Mouse (Mus musculus) liver, embryonic 13.5 days (tissue): ENCODE data around the gene Lpp. TPM values are rescaled to one million over a fixed set of nuclear protein-coding genes. Genes with fewer than 3 reads are reported as not detected.

Experiments
- ATAC-seq: fragments of 200-750 bp; cut with Nextera tagmentation; 2 replicates; pipeline ENCODE4 v1.8.0; 2017; ENCODE audit warnings: low read depth, mild to moderate bottlenecking, moderate number of reproducible peaks, moderate library complexity
- DNase-seq: peaks from one replicate; pipeline ENCODE4 v3.0.0; 2022
- H3K27ac ChIP-seq: fragments of 300-500 bp; sonication (generic); 2 replicates; pipeline ENCODE4 v1.5.1; 2015; ENCODE audit warnings: moderate library complexity, mild to moderate bottlenecking, inconsistent platforms
- H3K27me3 ChIP-seq: fragments of 300-500 bp; sonication (generic); 2 replicates; pipeline ENCODE4 v1.6.1; 2015; ENCODE audit warnings: mild to moderate bottlenecking, inconsistent platforms
- H3K36me3 ChIP-seq: fragments of 300-500 bp; sonication (generic); 2 replicates; pipeline ENCODE4 v1.6.1; 2015; ENCODE audit warnings: mild to moderate bottlenecking, inconsistent platforms
- H3K4me1 ChIP-seq: fragments of 300-500 bp; sonication (generic); replicated peaks from 2 replicates; pipeline ENCODE4 v1.6.1; 2015; ENCODE audit warnings: inconsistent platforms
- H3K4me2 ChIP-seq: fragments of 300-500 bp; sonication (generic); 2 replicates; pipeline ENCODE4 v1.6.1; 2015; ENCODE audit warnings: inconsistent platforms, mild to moderate bottlenecking, moderate library complexity
- H3K4me3 ChIP-seq: fragments of 300-500 bp; sonication (generic); replicated peaks from 2 replicates; pipeline ENCODE4 v1.5.1; 2015; ENCODE audit warnings: mild to moderate bottlenecking, inconsistent platforms
- H3K9ac ChIP-seq: fragments of 300-500 bp; sonication (generic); 2 replicates; pipeline ENCODE4 v1.6.1; 2015; ENCODE audit warnings: mild to moderate bottlenecking, inconsistent platforms
- H3K9me3 ChIP-seq: fragments of 300-500 bp; sonication (generic); replicated peaks from 2 replicates; pipeline ENCODE4 v1.6.1; 2016; ENCODE audit warnings: inconsistent platforms
- WGBS: fragments of 180-500 bp; shearing (Covaris S2); methylation state at CpG from one replicate; pipeline ENCODE4 v1.1.7; 2015; ENCODE audit not compliant: insufficient replicate concordance; 5-methylcytosine and 5-hydroxymethylcytosine counted together
- polyA plus RNA-seq: library from polyadenylated mRNA; unstranded; fragments of >200 nt; fragmentation: Nextera tagmentation; extraction: Ambion mirVana; gene quantifications from 2 replicates; pipeline ENCODE4 v1.2.1, GENCODE M21; 2015

Lpp gene
- polyA plus RNA-seq, 1 experiment from 2014 or later = 6.1 TPM

- no peaks in the 10 kb centered on the region for H3K4me1 ChIP-seq
These were observed 112.9 kb downstream of the Lpp start for GRCm38 (mm10) chr16:24506237-24506636.

GRCm38 (mm10) chr16:24506740-24507139, 113.4 kb downstream of the Lpp start:
- H3K4me2 ChIP-seq = no peak overlapping the region
- H3K27ac ChIP-seq = no peak overlapping the region
- no peak for DNase-seq
- WGBS = 38% methylated on average over 4 of the region's 4 CpGs
- no peak overlapping the region for H3K9ac ChIP-seq
- H3K9me3 ChIP-seq = no peaks in the 10 kb centered on the region
- no peak overlapping the region for H3K4me3 ChIP-seq
- no peaks in the 10 kb centered on the region for H3K4me1 ChIP-seq
- no peak for ATAC-seq
- no peaks in the 10 kb centered on the region for H3K36me3 ChIP-seq
- no peaks in the 10 kb centered on the region for H3K27me3 ChIP-seq

More at GRCm38 (mm10) chr16:24506237-24506636, 112.9 kb downstream of the Lpp start:
- Histone ChIP-seq H3K36me3 (no peaks in the 10 kb centered on the region), H3K4me3 (no peak overlapping the region), H3K9ac (no peak overlapping the region), H3K27ac (no peak overlapping the region), H3K9me3 (no peaks in the 10 kb centered on the region), H3K4me2 (no peak overlapping the region), H3K27me3 (no peaks in the 10 kb centered on the region)
- DNase-seq (no peak), ATAC-seq (no peak)
- WGBS = 72% methylated on average over 2 of the region's 2 CpGs

- H3K9me3 ChIP-seq = no peaks in the 10 kb centered on the region
- 69% methylated on average over 5 of the region's 5 CpGs for WGBS
- no peak overlapping the region for H3K4me2 ChIP-seq
- H3K36me3 ChIP-seq = no peaks in the 10 kb centered on the region
- no peak overlapping the region for H3K9ac ChIP-seq
- no peaks in the 10 kb centered on the region for H3K4me1 ChIP-seq
- H3K27me3 ChIP-seq = no peaks in the 10 kb centered on the region
- H3K4me3 ChIP-seq = no peak overlapping the region
- DNase-seq = no peak
- ATAC-seq = no peak
- no peak overlapping the region for H3K27ac ChIP-seq
These were observed 114.7 kb downstream of the Lpp start for GRCm38 (mm10) chr16:24507927-24508540.

- Histone ChIP-seq H3K4me3 (no peak overlapping the region), H3K27ac (no peak overlapping the region), H3K4me2 (no peak overlapping the region), H3K9ac (no peak overlapping the region), H3K4me1 (no peaks in the 10 kb centered on the region), H3K27me3 (no peaks in the 10 kb centered on the region), H3K9me3 (no peaks in the 10 kb centered on the region), H3K36me3 (no peaks in the 10 kb centered on the region)
- ATAC-seq (no peak), DNase-seq (no peak)
- 47% methylated on average over 5 of the region's 5 CpGs for WGBS
These were observed 115.9 kb downstream of the Lpp start for GRCm38 (mm10) chr16:24509100-24509812.

- no peaks in the 10 kb centered on the region for H3K36me3 ChIP-seq
- 78% methylated on average over 1 of the region's 1 CpGs for WGBS
- no peaks in the 10 kb centered on the region for H3K27me3 ChIP-seq
- no peak overlapping the region for H3K4me3 ChIP-seq
- ATAC-seq (no peak), DNase-seq (no peak)
- H3K27ac ChIP-seq = no peak overlapping the region
- no peak overlapping the region for H3K9ac ChIP-seq
- H3K4me2 ChIP-seq = no peak overlapping the region
- H3K9me3 ChIP-seq = no peaks in the 10 kb centered on the region
- no peaks in the 10 kb centered on the region for H3K4me1 ChIP-seq
These were observed 116.5 kb downstream of the Lpp start for GRCm38 (mm10) chr16:24509813-24510166.

- no peak overlapping the region for H3K4me2 ChIP-seq
- DNase-seq (no peak), ATAC-seq (no peak)
- H3K27me3 ChIP-seq = no peaks in the 10 kb centered on the region
- H3K36me3 ChIP-seq = no peaks in the 10 kb centered on the region
- no peaks in the 10 kb centered on the region for H3K9me3 ChIP-seq
- no peak overlapping the region for H3K9ac ChIP-seq
- H3K4me1 ChIP-seq = peaks cover 14% of the 10 kb centered on the region
- no peak overlapping the region for H3K4me3 ChIP-seq
- H3K27ac ChIP-seq = no peak overlapping the region
- 78% methylated on average over 4 of the region's 4 CpGs for WGBS
These were observed 119.9 kb downstream of the Lpp start for GRCm38 (mm10) chr16:24513228-24513627.

- DNase-seq (no peak), ATAC-seq (no peak)
- no peak overlapping the region for H3K4me2 ChIP-seq
- H3K9ac ChIP-seq = no peak overlapping the region
- H3K9me3 ChIP-seq = no peaks in the 10 kb centered on the region
- no peak overlapping the region for H3K4me3 ChIP-seq
- no peaks in the 10 kb centered on the region for H3K27me3 ChIP-seq
- WGBS = 78% methylated on average over 11 of the region's 11 CpGs
- peaks cover 14% of the 10 kb centered on the region for H3K4me1 ChIP-seq
- no peak overlapping the region for H3K27ac ChIP-seq
- no peaks in the 10 kb centered on the region for H3K36me3 ChIP-seq
These were observed 121.8 kb downstream of the Lpp start for GRCm38 (mm10) chr16:24514802-24515727.

GRCm38 (mm10) chr16:24516993-24517392, 123.7 kb downstream of the Lpp start:
- no peak for ATAC-seq
- Histone ChIP-seq H3K27me3 (no peaks in the 10 kb centered on the region), H3K4me1 (peaks cover 14% of the 10 kb centered on the region), H3K27ac (no peak overlapping the region), H3K9ac (no peak overlapping the region), H3K36me3 (no peaks in the 10 kb centered on the region), H3K9me3 (no peaks in the 10 kb centered on the region), H3K4me2 (no peak overlapping the region), H3K4me3 (no peak overlapping the region)
- 47% methylated on average over 3 of the region's 3 CpGs for WGBS
- no peak for DNase-seq

- Histone ChIP-seq H3K9me3 (no peaks in the 10 kb centered on the region), H3K4me3 (no peak overlapping the region), H3K36me3 (no peaks in the 10 kb centered on the region), H3K27me3 (no peaks in the 10 kb centered on the region), H3K4me1 (peaks cover 14% of the 10 kb centered on the region), H3K9ac (no peak overlapping the region), H3K27ac (no peak overlapping the region), H3K4me2 (no peak overlapping the region)
- DNase-seq = no peak
- WGBS = 38% methylated on average over 9 of the region's 9 CpGs
- no peak for ATAC-seq
These were observed 124.3 kb downstream of the Lpp start for GRCm38 (mm10) chr16:24517501-24518042.

GRCm38 (mm10) chr16:24518785-24519184, 125.5 kb downstream of the Lpp start:
- H3K4me3 ChIP-seq = no peak overlapping the region
- DNase-seq = no peak
- no peak overlapping the region for H3K27ac ChIP-seq
- WGBS = 46% methylated on average over 7 of the region's 7 CpGs
- no peaks in the 10 kb centered on the region for H3K36me3 ChIP-seq
- H3K4me1 ChIP-seq = peaks cover 14% of the 10 kb centered on the region
- no peaks in the 10 kb centered on the region for H3K9me3 ChIP-seq
- H3K9ac ChIP-seq = no peak overlapping the region
- H3K4me2 ChIP-seq = no peak overlapping the region
- no peaks in the 10 kb centered on the region for H3K27me3 ChIP-seq
- no peak for ATAC-seq

GRCm38 (mm10) chr16:24527219-24527618, 133.9 kb downstream of the Lpp start:
- Histone ChIP-seq H3K27me3 (no peaks in the 10 kb centered on the region), H3K36me3 (no peaks in the 10 kb centered on the region), H3K4me3 (no peak overlapping the region), H3K9ac (no peak overlapping the region), H3K4me1 (no peaks in the 10 kb centered on the region), H3K4me2 (no peak overlapping the region), H3K27ac (no peak overlapping the region), H3K9me3 (no peaks in the 10 kb centered on the region)
- no peak for ATAC-seq
- no peak for DNase-seq
- WGBS = 66% methylated on average over 7 of the region's 7 CpGs
